Mouse (Mus musculus) brown adipose tissue, adult 24 weeks (tissue): Measurements from ENCODE around the gene Krt23. TPM values are rescaled to one million over a fixed set of nuclear protein-coding genes. Genes with fewer than 3 reads are reported as not detected.

Experiments used
- H3K27ac ChIP-seq: fragments of 200-500 bp; replicated peaks from 2 replicates; pipeline ENCODE4 v1.5.1; 2012; ENCODE audit warnings: low read depth, mild to moderate bottlenecking, low read length
- H3K4me1 ChIP-seq: fragments of 200-500 bp; 2 replicates; pipeline ENCODE4 v1.6.1; 2012; ENCODE audit warnings: low read length, mixed read lengths; ENCODE audit not compliant: control insufficient read depth, insufficient read depth, insufficient read length
- H3K4me3 ChIP-seq: fragments of 200-500 bp; 2 replicates; pipeline ENCODE4 v1.5.1; 2012; ENCODE audit warnings: low read depth, mild to moderate bottlenecking, low read length, moderate library complexity; ENCODE audit not compliant: insufficient read depth
- polyA plus RNA-seq: library from polyadenylated mRNA; stranded (reverse); fragments of >200 nt; gene quantifications from 2 replicates; pipeline ENCODE4 v1.2.4, GENCODE M21; 2012; ENCODE audit not compliant: missing spikeins, insufficient read depth, insufficient read length

The Krt23 gene
- polyA plus RNA-seq, 1 experiment = not detected

GRCm38 (mm10) chr11:99469228-99469627 is 23.7 kb downstream of the Krt23 start:
- H3K4me1 ChIP-seq = no peaks in the 10 kb centered on the region
- no peak overlapping the region for H3K4me3 ChIP-seq
- H3K27ac ChIP-seq = no peak overlapping the region

- H3K4me3 ChIP-seq = no peak overlapping the region
- no peaks in the 10 kb centered on the region for H3K4me1 ChIP-seq
- H3K27ac ChIP-seq = no peak overlapping the region
Observed at GRCm38 (mm10) chr11:99468566-99468965, 24.4 kb downstream of the Krt23 start.

GRCm38 (mm10) chr11:99466316-99466715 is 26.6 kb downstream of the Krt23 start:
- no peaks in the 10 kb centered on the region for H3K4me1 ChIP-seq
- no peak overlapping the region for H3K27ac ChIP-seq
- H3K4me3 ChIP-seq = no peak overlapping the region

GRCm38 (mm10) chr11:99464836-99465235 is 28.1 kb downstream of the Krt23 start:
- Histone ChIP-seq H3K4me3 (no peak overlapping the region), H3K27ac (no peak overlapping the region), H3K4me1 (no peaks in the 10 kb centered on the region)

GRCm38 (mm10) chr11:99463155-99463554 is 29.8 kb downstream of the Krt23 start:
- Histone ChIP-seq H3K4me3 (no peak overlapping the region), H3K4me1 (no peaks in the 10 kb centered on the region), H3K27ac (no peak overlapping the region)

GRCm38 (mm10) chr11:99461736-99462135 is 31.2 kb downstream of the Krt23 start:
- no peak overlapping the region for H3K4me3 ChIP-seq
- no peak overlapping the region for H3K27ac ChIP-seq
- H3K4me1 ChIP-seq = no peaks in the 10 kb centered on the region

- H3K4me3 ChIP-seq = no peak overlapping the region
- H3K4me1 ChIP-seq = no peaks in the 10 kb centered on the region
- no peak overlapping the region for H3K27ac ChIP-seq
Observed at GRCm38 (mm10) chr11:99458887-99459286, 34.0 kb downstream of the Krt23 start.

- Histone ChIP-seq H3K27ac (no peak overlapping the region), H3K4me3 (no peak overlapping the region), H3K4me1 (no peaks in the 10 kb centered on the region)
Observed at GRCm38 (mm10) chr11:99454759-99455158, 38.2 kb downstream of the Krt23 start.

GRCm38 (mm10) chr11:99454044-99454443 is 38.9 kb downstream of the Krt23 start:
- Histone ChIP-seq H3K27ac (no peak overlapping the region), H3K4me1 (no peaks in the 10 kb centered on the region), H3K4me3 (no peak overlapping the region)

GRCm38 (mm10) chr11:99448769-99449168 is 44.2 kb downstream of the Krt23 start:
- Histone ChIP-seq H3K4me1 (no peaks in the 10 kb centered on the region), H3K4me3 (no peak overlapping the region), H3K27ac (no peak overlapping the region)

GRCm38 (mm10) chr11:99441220-99441619 is 51.7 kb downstream of the Krt23 start:
- Histone ChIP-seq H3K27ac (no peak overlapping the region), H3K4me3 (no peak overlapping the region), H3K4me1 (no peaks in the 10 kb centered on the region)

GRCm38 (mm10) chr11:99439465-99439864 is 53.5 kb downstream of the Krt23 start:
- Histone ChIP-seq H3K4me1 (no peaks in the 10 kb centered on the region), H3K27ac (no peak overlapping the region)

GRCm38 (mm10) chr11:99437972-99438371 is 55.0 kb downstream of the Krt23 start, which contains the start of gene Krt20:
Krt20 (minus strand) TSS chr11:99438150.
- no peaks in the 10 kb centered on the region for H3K4me1 ChIP-seq
- no peak within 1 kb of the TSS for H3K4me3 ChIP-seq
- H3K27ac ChIP-seq = no peak within 1 kb of the TSS

More at GRCm38 (mm10) chr11:99439465-99439864, 53.5 kb downstream of the Krt23 start:
- H3K4me3 ChIP-seq = no peak overlapping the region

GRCm38 (mm10) chr11:99436625-99437024 is 56.3 kb downstream of the Krt23 start:
- Histone ChIP-seq H3K4me3 (no peak overlapping the region), H3K4me1 (no peaks in the 10 kb centered on the region), H3K27ac (no peak overlapping the region)

GRCm38 (mm10) chr11:99430670-99431069 is 62.3 kb downstream of the Krt23 start:
- H3K27ac ChIP-seq = no peak overlapping the region
- H3K4me1 ChIP-seq = no peaks in the 10 kb centered on the region
- no peak overlapping the region for H3K4me3 ChIP-seq
